Comparison of ENCODE assay signal across 19 mouse cellular contexts in the genomic region with DNA sequence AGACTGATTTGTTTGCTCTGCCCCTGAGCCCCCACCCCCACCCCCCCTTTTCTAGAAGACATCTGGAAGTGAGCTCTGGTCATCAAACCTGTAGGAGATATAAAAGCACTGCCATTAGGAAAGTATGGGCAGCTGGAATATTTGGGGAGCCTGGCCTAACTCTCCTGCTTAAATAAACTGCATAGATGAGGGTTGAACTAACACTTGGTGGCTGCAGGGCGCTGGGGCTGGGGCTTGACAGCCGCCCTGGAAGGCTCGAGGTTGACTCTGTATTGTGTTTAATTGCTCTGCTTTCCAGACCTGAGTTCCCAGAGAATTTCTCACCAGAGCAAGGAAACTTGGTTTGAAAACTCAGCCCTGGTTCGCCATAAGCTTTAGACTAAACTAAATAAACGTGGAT.
"Had no signal": no experiment of that assay in that cellular context is flagged by ENCODE, and none has a peak within 500 bp of the region (broad histone marks: within the 10 kb centered on the region; RNA-seq: fewer than 3 reads in every experiment).

No protein-coding gene starts in this region.

- H3K9me3 ChIP-seq: kidney, embryonic 15.5 days; limb, embryonic 15.5 days; megakaryocyte, embryonic 14.5 days; midbrain, embryonic 12.5 days; midbrain, embryonic 15.5 days; neural tube, embryonic 12.5 days; neural tube, embryonic 15.5 days; stomach, embryonic 15.5 days had no signal

- H3K36me3 ChIP-seq: kidney, embryonic 15.5 days; limb, embryonic 15.5 days; midbrain, embryonic 12.5 days; midbrain, embryonic 15.5 days; neural tube, embryonic 12.5 days; neural tube, embryonic 15.5 days; stomach, embryonic 15.5 days had no signal

- H3K4me3 ChIP-seq: kidney, embryonic 15.5 days; limb, embryonic 15.5 days; megakaryocyte, embryonic 14.5 days; midbrain, embryonic 12.5 days; midbrain, embryonic 15.5 days; neural tube, embryonic 12.5 days; neural tube, embryonic 15.5 days; stomach, embryonic 15.5 days had no signal

- H3K4me2 ChIP-seq: kidney, embryonic 15.5 days; limb, embryonic 15.5 days; liver, embryonic 11.5 days; lung, embryonic 14.5 days; midbrain, embryonic 12.5 days; midbrain, embryonic 15.5 days; neural tube, embryonic 12.5 days; neural tube, embryonic 15.5 days; stomach, embryonic 15.5 days had no signal

- DNase-seq: kidney, adult 11 months; kidney, adult 8-10 months; liver, postnatal 0 days; lung, postnatal 36 days; right cerebral cortex, postnatal 25 days; spleen, adult 18-20 months; thymus, postnatal 25 days had no signal

- H3K4me1 ChIP-seq: kidney, embryonic 15.5 days; limb, embryonic 15.5 days; midbrain, embryonic 15.5 days; neural tube, embryonic 15.5 days; stomach, embryonic 15.5 days had no signal

- ATAC-seq: inflammation-experienced regulatory T-cells, adult 6 months; liver, postnatal 0 days; midbrain, embryonic 15.5 days had no signal

- H3K9ac ChIP-seq: kidney, embryonic 15.5 days; limb, embryonic 15.5 days; liver, embryonic 14.5 days; liver, postnatal 0 days; lung, embryonic 14.5 days; midbrain, embryonic 12.5 days; midbrain, embryonic 15.5 days; neural tube, embryonic 12.5 days; neural tube, embryonic 15.5 days; stomach, embryonic 15.5 days had no signal

- H3K27me3 ChIP-seq: kidney, embryonic 15.5 days; limb, embryonic 15.5 days; megakaryocyte, embryonic 14.5 days; midbrain, embryonic 12.5 days; midbrain, embryonic 15.5 days; neural tube, embryonic 12.5 days; neural tube, embryonic 15.5 days; stomach, embryonic 15.5 days had no signal

- H3K27ac ChIP-seq: kidney, embryonic 15.5 days; limb, embryonic 15.5 days; liver, embryonic 14.5 days; midbrain, embryonic 12.5 days; midbrain, embryonic 15.5 days; neural tube, embryonic 12.5 days; neural tube, embryonic 15.5 days; stomach, embryonic 15.5 days had no signal
